Mouse (Mus musculus) ES-E14 (cell line): ENCODE results near the gene Mmp19. TPM values are rescaled to one million over a fixed set of nuclear protein-coding genes. Genes with fewer than 3 reads are reported as not detected.
A peak's percentile ranks its signal among the peaks of the same experiment; 100 is the strongest.

Source experiments
- DNase-seq: peaks from one replicate; pipeline ENCODE4 v3.0.0-alpha.2; 2013; ENCODE audit warnings: low read depth, low spot score
- H3K27ac ChIP-seq: 2 replicates; pipeline ENCODE4 v1.5.1; 2012; ENCODE audit warnings: low read depth, mild to moderate bottlenecking, low read length, moderate library complexity, mixed read lengths; ENCODE audit not compliant: poor library complexity, insufficient read depth, severe bottlenecking
- H3K36me3 ChIP-seq: 2 replicates; pipeline ENCODE4 v1.6.1; 2012; ENCODE audit warnings: mild to moderate bottlenecking, low read length, moderate library complexity, mixed read lengths; ENCODE audit not compliant: control insufficient read depth, poor library complexity, insufficient read depth, severe bottlenecking
- H3K4me1 ChIP-seq, 2 experiments: fragments of 150-350 bp in 1 of 2; sonication (generic) in 1 of 2; 2 replicates each; pipeline ENCODE4 v1.6.1; 2012; ENCODE audit warnings: low read length in 2 of 2, mild to moderate bottlenecking in 1 of 2, mixed read lengths in 1 of 2; ENCODE audit not compliant: control insufficient read depth in 2 of 2, insufficient read depth in 2 of 2, poor library complexity in 1 of 2
- H3K4me3 ChIP-seq, 2 experiments: fragments of 150-350 bp in 1 of 2; sonication (generic) in 1 of 2; 2 replicates each; pipeline ENCODE4 v1.5.1; 2012; ENCODE audit warnings: low read length in 2 of 2, low read depth in 1 of 2, mild to moderate bottlenecking in 1 of 2, mixed read lengths in 1 of 2; ENCODE audit not compliant: insufficient read depth in 1 of 2, poor library complexity in 1 of 2, severe bottlenecking in 1 of 2
- H3K9ac ChIP-seq: 2 replicates; pipeline ENCODE4 v1.6.1; 2012; ENCODE audit warnings: low read depth, mild to moderate bottlenecking, low read length, mixed read lengths; ENCODE audit not compliant: poor library complexity, insufficient read depth, severe bottlenecking
- H3K9me3 ChIP-seq: fragments of 150-350 bp; sonication (generic); 2 replicates; pipeline ENCODE4 v1.6.1; 2012; ENCODE audit warnings: low read depth, mild to moderate bottlenecking, low read length; ENCODE audit not compliant: control insufficient read depth, insufficient read depth
- CHD2 ChIP-seq: IDR thresholded peaks from 2 replicates; pipeline ENCODE4 v1.6.1; 2014; ENCODE audit warnings: mild to moderate bottlenecking, low read depth, low read length, inconsistent platforms
- HCFC1 ChIP-seq: IDR thresholded peaks from 2 replicates; pipeline ENCODE4 v1.6.1; 2012; ENCODE audit warnings: low read length, inconsistent platforms, borderline replicate concordance; ENCODE audit not compliant: insufficient read depth
- MAFK ChIP-seq: IDR thresholded peaks from 2 replicates; pipeline ENCODE4 v1.6.1; 2014; ENCODE audit warnings: mild to moderate bottlenecking, low read depth, low read length, inconsistent platforms; ENCODE audit not compliant: insufficient read depth
- ZC3H11A ChIP-seq: IDR thresholded peaks from 2 replicates; pipeline ENCODE4 v1.6.1; 2012; ENCODE audit warnings: low read depth, mild to moderate bottlenecking, inconsistent platforms, low read length, borderline replicate concordance
- ZNF384 ChIP-seq: IDR thresholded peaks from 2 replicates; pipeline ENCODE4 v1.6.1; 2012; ENCODE audit warnings: low read depth, low read length, inconsistent platforms
- in situ Hi-C, 2 experiments: fragments of 600-800 bp; cut with MboI; formaldehyde crosslinking; loops; one replicate each; pipeline ENCODE4 v1.15.1; 2025; ENCODE audit warnings: low sequenced_read_pairs in 2 of 2, inconsistent platforms in 1 of 2; ENCODE audit not compliant: unreplicated experiment in 2 of 2
- total RNA-seq: library from RNA; depleted of rRNA; stranded (reverse); fragments of 300-350 nt; gene quantifications from 2 replicates; pipeline ENCODE4 v1.2.3, GENCODE M21; 2012

The Mmp19 gene
- total RNA-seq, 1 experiment: 0.94 TPM

DNA sequence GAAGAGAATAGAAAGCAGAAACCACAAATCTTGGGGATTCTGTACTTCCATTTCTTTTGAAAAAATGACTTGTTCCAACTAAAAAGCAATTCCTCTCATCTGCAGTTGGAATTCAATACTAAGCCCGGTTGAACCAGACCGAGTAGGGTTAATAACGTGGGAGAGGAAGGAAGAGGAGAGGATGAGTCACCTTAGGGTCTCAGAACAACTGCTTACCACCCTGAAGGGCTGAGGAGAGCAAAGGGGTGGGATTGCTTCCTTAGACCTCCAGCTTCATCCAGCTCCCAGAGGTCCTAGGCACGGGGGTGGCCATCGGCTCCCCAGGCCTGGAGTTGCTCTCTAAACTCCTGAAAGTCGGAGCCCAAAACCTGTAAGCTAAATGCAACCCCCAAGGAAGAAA lies 12.7 kb downstream of the Mmp19 start:
- TF ChIP-seq ZNF384: no peak
- Histone ChIP-seq H3K9me3 (no peaks in the 10 kb centered on the region), H3K36me3 (peaks cover 3% of the 10 kb centered on the region; the same call in 1 of the 2 replicates), H3K27ac (no peak overlapping the region), H3K9ac (peak overlapping the region; percentile 60; the same call in 1 of the 2 replicates), H3K4me1 (peaks cover 0 to 13% of the 10 kb centered on the region in 2 experiments; a peak in 3 of 4 replicates), H3K4me3 (peak overlapping the region; percentile 90 to 99)
- in situ Hi-C loops: no loop called here
- no peak for DNase-seq

DNA sequence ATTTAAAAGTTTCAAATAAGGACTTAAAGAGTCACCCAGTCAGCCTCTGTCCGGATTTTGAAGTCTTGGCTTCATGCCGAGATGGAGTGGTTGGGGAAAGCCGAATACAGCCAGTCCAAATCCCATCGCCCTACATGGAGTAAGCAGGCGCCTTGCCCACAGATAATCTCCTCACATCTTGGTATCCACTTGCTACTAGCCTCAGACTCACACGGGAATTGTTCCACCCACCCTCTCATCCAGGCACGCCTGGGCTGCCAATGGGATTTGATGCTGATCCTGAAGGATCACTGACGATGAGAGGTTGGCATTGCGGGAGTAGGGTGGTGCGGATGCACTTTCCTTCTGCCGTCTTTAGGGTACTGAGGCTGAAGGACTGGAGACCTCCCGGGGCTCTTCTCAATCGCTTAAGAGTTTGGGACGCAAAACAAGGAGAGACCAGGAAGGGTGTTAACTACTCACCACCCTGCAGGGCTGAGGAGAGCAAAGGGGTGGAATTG lies 13.1 kb downstream of the Mmp19 start, which contains the start of gene Dnajc14:
Gene Dnajc14 (plus strand): TSS at position 292 of the 500 bp plus-strand sequence.
- in situ Hi-C loops: no loop called here
- peaks cover 6% of the 10 kb centered on the region for H3K36me3 ChIP-seq
- no peak for DNase-seq
- TF ChIP-seq CHD2 (no peak), ZC3H11A (0 out of 2 replicates have a peak, but pooled peaks have one; percentile 11)
- H3K27ac ChIP-seq: peak within 1 kb of the TSS; percentile 83
- H3K9ac ChIP-seq: peak within 1 kb of the TSS; percentile 94
- peak within 1 kb of the TSS; percentile 90 to 99 for H3K4me3 ChIP-seq
- H3K9me3 ChIP-seq: no peaks in the 10 kb centered on the region
- H3K4me1 ChIP-seq: peaks cover 0 to 14% of the 10 kb centered on the region in 2 experiments; a peak in 3 of 4 replicates

DNA sequence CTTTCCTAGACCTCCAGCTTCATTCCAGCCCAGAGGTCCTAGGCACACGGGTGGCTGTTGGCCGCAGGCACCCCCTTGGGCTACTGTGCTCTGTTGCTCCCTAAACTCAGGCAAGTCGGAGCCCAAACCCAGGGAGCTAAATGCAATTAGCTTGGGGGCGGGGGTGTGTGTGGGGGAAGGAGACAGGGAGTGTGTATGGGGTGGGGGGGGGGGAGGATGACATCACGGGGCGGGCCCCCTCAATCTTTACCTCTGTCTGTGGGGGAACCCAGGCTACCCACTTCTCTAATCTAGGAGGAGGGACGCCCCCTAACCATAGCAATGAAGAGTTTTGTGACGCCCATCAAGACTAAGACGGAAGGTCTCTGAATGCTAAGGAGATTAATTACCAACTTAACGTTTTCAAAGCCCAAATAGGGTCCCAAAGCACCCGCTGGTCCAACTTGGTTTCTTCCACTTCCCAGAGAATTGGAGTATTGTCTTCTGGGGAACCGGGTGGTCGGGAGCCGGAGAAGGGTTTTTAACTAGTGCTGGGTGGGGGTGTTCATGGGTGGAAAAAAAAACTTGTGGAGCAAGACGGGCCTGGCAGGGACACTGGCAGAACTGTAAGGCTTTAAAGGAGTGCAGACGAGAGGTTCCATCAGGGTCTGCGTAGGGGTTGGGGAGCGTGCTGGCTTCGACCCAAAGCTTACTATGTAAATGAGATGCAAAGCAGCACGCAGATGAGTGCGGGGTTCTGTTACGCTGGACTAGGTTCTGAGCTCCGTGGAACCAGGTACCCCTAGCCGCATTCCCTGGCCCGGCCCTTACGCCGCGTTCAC lies 13.8 kb downstream of the Mmp19 start, which contains the start of gene Tmem198b:
Gene Tmem198b (minus strand): TSS at position 100 of the 821 bp plus-strand sequence.
- TF ChIP-seq MAFK: no peak
- no peak for TF ChIP-seq ZNF384
- TF ChIP-seq ZC3H11A: no peak
- no peak for TF ChIP-seq CHD2
- TF ChIP-seq HCFC1: no peak
- peaks cover 0 to 14% of the 10 kb centered on the region in 2 experiments; a peak in 3 of 4 replicates for H3K4me1 ChIP-seq

DNA sequence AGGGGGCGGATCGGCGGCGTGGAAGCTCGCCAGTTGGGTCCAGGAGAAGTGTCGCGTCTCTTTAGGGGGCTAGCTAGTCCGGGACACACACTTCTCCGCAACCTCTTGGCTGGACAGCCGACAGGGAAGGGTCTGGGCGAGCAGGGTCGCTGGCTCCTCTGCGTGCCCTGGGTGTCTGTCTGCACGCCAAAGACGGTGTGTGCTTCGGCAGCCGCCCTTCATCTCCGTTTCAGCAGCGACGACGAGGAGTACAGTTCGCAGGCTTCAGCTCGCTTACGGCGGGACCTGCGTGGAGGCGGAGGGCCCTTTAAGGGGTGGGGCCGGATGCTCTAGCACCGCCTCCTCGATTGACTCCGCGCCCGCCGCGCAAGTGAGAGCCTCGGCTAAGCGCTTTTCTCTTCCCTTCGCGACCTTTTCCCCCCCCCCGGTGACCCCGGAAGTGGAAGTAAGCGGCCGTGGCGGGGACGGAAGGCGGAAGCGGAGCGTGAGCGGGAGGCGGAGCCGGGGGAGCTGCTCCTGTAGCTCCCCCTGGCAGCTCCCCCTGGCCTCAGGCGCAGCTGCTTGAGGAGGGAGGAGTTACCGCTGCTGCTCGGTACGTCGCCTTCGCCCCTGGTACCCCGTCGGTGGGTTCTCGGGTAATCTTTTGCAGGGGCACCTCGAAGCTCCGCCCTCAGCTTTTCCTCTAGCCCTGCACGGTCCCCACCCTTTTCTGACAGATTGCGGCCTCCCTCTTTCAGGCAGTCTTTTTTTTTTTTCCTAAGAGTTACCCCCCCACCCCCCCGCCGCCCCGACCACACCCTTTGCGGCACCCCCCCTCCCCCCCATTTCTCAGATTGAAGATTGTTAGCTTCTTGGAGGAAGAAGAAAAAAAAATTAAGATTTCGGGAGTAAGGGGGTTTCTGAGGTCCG lies 14.6 kb downstream of the Mmp19 start:
- H3K4me3 ChIP-seq: peak overlapping the region; percentile 90 to 99
- no peaks in the 10 kb centered on the region for H3K9me3 ChIP-seq
- peak overlapping the region; percentile 83 for H3K27ac ChIP-seq
- in situ Hi-C loops: no loop called here
- peaks cover 7% of the 10 kb centered on the region for H3K36me3 ChIP-seq
- peak; percentile 97 for DNase-seq
- H3K9ac ChIP-seq: peak overlapping the region; percentile 94
- H3K4me1 ChIP-seq: peaks cover 0 to 14% of the 10 kb centered on the region in 2 experiments; a peak in 3 of 4 replicates
- TF ChIP-seq ZC3H11A (no peak), ZNF384 (no peak), HCFC1 (peak; percentile 72; the same call in 1 of the 2 replicates)

More for the DNA sequence above, 13.8 kb downstream of the Mmp19 start, which contains the start of gene Tmem198b:
- peak within 1 kb of the TSS; percentile 90 to 99 for H3K4me3 ChIP-seq
- H3K9ac ChIP-seq: peak within 1 kb of the TSS; percentile 94
- DNase-seq: peak; percentile 51
- H3K27ac ChIP-seq: peak within 1 kb of the TSS; percentile 83
- in situ Hi-C loops: no loop called here
- peaks cover 7% of the 10 kb centered on the region for H3K36me3 ChIP-seq
- no peaks in the 10 kb centered on the region for H3K9me3 ChIP-seq
